Mouse (Mus musculus): Measurements from ENCODE around the gene Olfr288. TPM values are rescaled to one million over a fixed set of nuclear protein-coding genes. Genes with fewer than 3 reads are reported as not detected.

The Olfr288 gene
- polyA plus RNA-seq, 1 experiment from 2014 or later, result not detected

- DNase-seq, result no peak
- H3K4me3 ChIP-seq (ENCODE audit: low read depth, low read length), result peak within 1 kb of the TSS; percentile 37
- H3K27ac ChIP-seq (ENCODE audit: low read depth), result no peak within 1 kb of the TSS
- peak; percentile 57 for ATAC-seq (ENCODE audit: insufficient read depth)
- H3K9me3 ChIP-seq (ENCODE audit: low read depth, low read length), result no peaks in the 10 kb centered on the region
- no peaks in the 10 kb centered on the region for H3K4me1 ChIP-seq (ENCODE audit: insufficient read depth)
- WGBS, result 3% methylated on average over 17 of the region's 18 CpGs
- peak within 1 kb of the TSS; percentile 64 for H3K4me2 ChIP-seq
- H3K36me3 ChIP-seq (ENCODE audit: insufficient read depth), result no peaks in the 10 kb centered on the region
- TF ChIP-seq CTCF (IDR thresholded peaks at IDR 0.05; ENCODE audit: low read depth), result no peak
- no peak within 1 kb of the TSS for H3K9ac ChIP-seq
- H3K27me3 ChIP-seq (ENCODE audit: insufficient read depth, low read length), result peaks cover 68% of the 10 kb centered on the region
These were observed 28.2 kb downstream of the Olfr288 start, which contains the start of gene Ccdc184 for GRCm38 (mm10) chr15:98166963-98167644. TSS of gene Ccdc184 (plus strand) at chr15:98167158.

- 68% methylated on average over 5 of the region's 5 CpGs for WGBS
- no peak within 1 kb of the TSS for H3K27ac ChIP-seq (ENCODE audit: low read depth)
- no peaks in the 10 kb centered on the region for H3K4me1 ChIP-seq (ENCODE audit: insufficient read depth)
- H3K9ac ChIP-seq, result no peak within 1 kb of the TSS
- H3K4me3 ChIP-seq (ENCODE audit: low read depth, low read length), result no peak within 1 kb of the TSS
- no peak for TF ChIP-seq CTCF (IDR thresholded peaks at IDR 0.05; ENCODE audit: low read depth)
- H3K36me3 ChIP-seq (ENCODE audit: insufficient read depth), result no peaks in the 10 kb centered on the region
- no peak within 1 kb of the TSS for H3K4me2 ChIP-seq
- ATAC-seq (ENCODE audit: insufficient read depth) (no peak), DNase-seq (no peak)
- peaks cover 55% of the 10 kb centered on the region for H3K27me3 ChIP-seq (ENCODE audit: insufficient read depth, low read length)
- no peaks in the 10 kb centered on the region for H3K9me3 ChIP-seq (ENCODE audit: low read depth, low read length)
These were observed 29.8 kb downstream of the Olfr288 start, which contains the start of gene Asb8 for GRCm38 (mm10) chr15:98165525-98165924. TSS of gene Asb8 (minus strand) at chr15:98165625.

- H3K4me3 ChIP-seq (ENCODE audit: low read depth, low read length), result no peak overlapping the region
- H3K9me3 ChIP-seq (ENCODE audit: low read depth, low read length), result no peaks in the 10 kb centered on the region
- no peak for TF ChIP-seq CTCF (IDR thresholded peaks at IDR 0.05; ENCODE audit: low read depth)
- WGBS, result 66% methylated on average over 4 of the region's 4 CpGs
- no peaks in the 10 kb centered on the region for H3K4me1 ChIP-seq (ENCODE audit: insufficient read depth)
- H3K36me3 ChIP-seq (ENCODE audit: insufficient read depth), result no peaks in the 10 kb centered on the region
- H3K4me2 ChIP-seq, result no peak overlapping the region
- H3K27me3 ChIP-seq (ENCODE audit: insufficient read depth, low read length), result peaks cover 25% of the 10 kb centered on the region
- no peak overlapping the region for H3K27ac ChIP-seq (ENCODE audit: low read depth)
- DNase-seq (no peak), ATAC-seq (ENCODE audit: insufficient read depth) (no peak)
- no peak overlapping the region for H3K9ac ChIP-seq
These were observed 32.8 kb downstream of the Olfr288 start for GRCm38 (mm10) chr15:98162561-98162960.

- H3K9ac ChIP-seq, result no peak overlapping the region
- H3K27ac ChIP-seq (ENCODE audit: low read depth), result no peak overlapping the region
- DNase-seq (no peak), ATAC-seq (ENCODE audit: insufficient read depth) (no peak)
- no peaks in the 10 kb centered on the region for H3K4me1 ChIP-seq (ENCODE audit: insufficient read depth)
- H3K27me3 ChIP-seq (ENCODE audit: insufficient read depth, low read length), result peaks cover 12% of the 10 kb centered on the region
- no peak for TF ChIP-seq CTCF (IDR thresholded peaks at IDR 0.05; ENCODE audit: low read depth)
- no peak overlapping the region for H3K4me3 ChIP-seq (ENCODE audit: low read depth, low read length)
- WGBS, result 67% methylated on average over 19 of the region's 19 CpGs
- H3K36me3 ChIP-seq (ENCODE audit: insufficient read depth), result no peaks in the 10 kb centered on the region
- no peaks in the 10 kb centered on the region for H3K9me3 ChIP-seq (ENCODE audit: low read depth, low read length)
- H3K4me2 ChIP-seq, result no peak overlapping the region
These were observed 34.1 kb downstream of the Olfr288 start for GRCm38 (mm10) chr15:98161026-98161805.

GRCm38 (mm10) chr15:98157253-98157652 is 38.1 kb downstream of the Olfr288 start:
- no peaks in the 10 kb centered on the region for H3K36me3 ChIP-seq (ENCODE audit: insufficient read depth)
- H3K9me3 ChIP-seq (ENCODE audit: low read depth, low read length), result no peaks in the 10 kb centered on the region
- H3K4me2 ChIP-seq, result no peak overlapping the region
- DNase-seq (no peak), ATAC-seq (ENCODE audit: insufficient read depth) (no peak)
- 54% methylated on average over 1 of the region's 1 CpGs for WGBS
- no peak for TF ChIP-seq CTCF (IDR thresholded peaks at IDR 0.05; ENCODE audit: low read depth)
- H3K27me3 ChIP-seq (ENCODE audit: insufficient read depth, low read length), result no peaks in the 10 kb centered on the region
- no peak overlapping the region for H3K27ac ChIP-seq (ENCODE audit: low read depth)
- H3K9ac ChIP-seq, result no peak overlapping the region
- no peak overlapping the region for H3K4me3 ChIP-seq (ENCODE audit: low read depth, low read length)
- H3K4me1 ChIP-seq (ENCODE audit: insufficient read depth), result no peaks in the 10 kb centered on the region

GRCm38 (mm10) chr15:98155944-98156343 is 39.4 kb downstream of the Olfr288 start:
- no peaks in the 10 kb centered on the region for H3K9me3 ChIP-seq (ENCODE audit: low read depth, low read length)
- WGBS, result 60% methylated on average over 4 of the region's 4 CpGs
- no peak overlapping the region for H3K4me3 ChIP-seq (ENCODE audit: low read depth, low read length)
- no peak overlapping the region for H3K4me2 ChIP-seq
- H3K9ac ChIP-seq, result no peak overlapping the region
- ATAC-seq (ENCODE audit: insufficient read depth) (no peak), DNase-seq (no peak)
- no peaks in the 10 kb centered on the region for H3K27me3 ChIP-seq (ENCODE audit: insufficient read depth, low read length)
- H3K4me1 ChIP-seq (ENCODE audit: insufficient read depth), result no peaks in the 10 kb centered on the region
- no peak overlapping the region for H3K27ac ChIP-seq (ENCODE audit: low read depth)
- no peak for TF ChIP-seq CTCF (IDR thresholded peaks at IDR 0.05; ENCODE audit: low read depth)
- H3K36me3 ChIP-seq (ENCODE audit: insufficient read depth), result no peaks in the 10 kb centered on the region

GRCm38 (mm10) chr15:98155272-98155671 is 40.1 kb downstream of the Olfr288 start:
- Histone ChIP-seq H3K9ac (no peak overlapping the region), H3K4me2 (no peak overlapping the region), H3K27me3 (ENCODE audit: insufficient read depth, low read length) (no peaks in the 10 kb centered on the region), H3K9me3 (ENCODE audit: low read depth, low read length) (no peaks in the 10 kb centered on the region), H3K4me3 (ENCODE audit: low read depth, low read length) (no peak overlapping the region), H3K36me3 (ENCODE audit: insufficient read depth) (no peaks in the 10 kb centered on the region), H3K27ac (ENCODE audit: low read depth) (no peak overlapping the region), H3K4me1 (ENCODE audit: insufficient read depth) (no peaks in the 10 kb centered on the region)
- no peak for TF ChIP-seq CTCF (IDR thresholded peaks at IDR 0.05; ENCODE audit: low read depth)
- WGBS, result 84% methylated on average over 5 of the region's 5 CpGs
- no peak for ATAC-seq (ENCODE audit: insufficient read depth)
- no peak for DNase-seq
